ENCODE assay signal across 11 mouse cellular contexts in genomic region chr2:165732552-165733238, GRCm38 (mm10).
DNase-seq lines count a peak whose midpoint lies in the region; ATAC-seq lines count a peak whose summit lies in the region.
"Had no signal": no experiment of that assay in that cellular context is flagged by ENCODE, and none has a peak within 500 bp of the region (broad histone marks: within the 10 kb centered on the region; RNA-seq: fewer than 3 reads in every experiment).

No protein-coding gene starts in this region.

- H3K27ac ChIP-seq in forebrain, embryonic 10.5 days, result peak overlapping the region; percentile 26
- no peak overlapping the region for H3K27ac ChIP-seq in forebrain, embryonic 15.5 days (replicated peaks)
- peak overlapping the region; percentile 16; the same call in 1 of the 2 replicates for H3K27ac ChIP-seq in hindbrain, embryonic 10.5 days
- no peak overlapping the region for H3K27ac ChIP-seq in hindbrain, embryonic 11.5 days (ENCODE audit: low read depth, low read length)
- H3K27ac ChIP-seq: liver, embryonic 12.5 days had no signal

- H3K9ac ChIP-seq in forebrain, embryonic 15.5 days (replicated peaks), result no peak overlapping the region
- H3K9ac ChIP-seq in hindbrain, embryonic 11.5 days (ENCODE audit: low read depth, low read length), result no peak overlapping the region
- H3K9ac ChIP-seq: liver, embryonic 12.5 days had no signal

- no peaks in the 10 kb centered on the region for H3K27me3 ChIP-seq in forebrain, embryonic 10.5 days (ENCODE audit: poor library complexity, severe bottlenecking)
- H3K27me3 ChIP-seq in forebrain, embryonic 15.5 days, result no peaks in the 10 kb centered on the region
- H3K27me3 ChIP-seq in hindbrain, embryonic 10.5 days (ENCODE audit: insufficient read depth, poor library complexity, severe bottlenecking), result no peaks in the 10 kb centered on the region
- H3K27me3 ChIP-seq in hindbrain, embryonic 11.5 days (ENCODE audit: control insufficient read depth, insufficient read depth, low read length), result no peaks in the 10 kb centered on the region

- ATAC-seq in forebrain, embryonic 15.5 days (replicated peaks), result no peak
- no peak for ATAC-seq in hindbrain, embryonic 11.5 days (ENCODE audit: low FRiP score)
- ATAC-seq: liver, embryonic 12.5 days had no signal

- H3K36me3 ChIP-seq in forebrain, embryonic 10.5 days (replicated peaks), result peaks cover 9% of the 10 kb centered on the region; the same call in 1 of the 2 replicates
- no peaks in the 10 kb centered on the region for H3K36me3 ChIP-seq in forebrain, embryonic 15.5 days
- peaks cover 23% of the 10 kb centered on the region for H3K36me3 ChIP-seq in hindbrain, embryonic 10.5 days
- no peaks in the 10 kb centered on the region for H3K36me3 ChIP-seq in hindbrain, embryonic 11.5 days (ENCODE audit: control insufficient read depth, insufficient read depth, low read length)
- H3K36me3 ChIP-seq: liver, embryonic 12.5 days had no signal

- DNase-seq in forebrain, embryonic 10.5 days (ENCODE audit: extremely low spot score, low spot score), result no peak
- no peak for DNase-seq in hindbrain, embryonic 10.5 days (ENCODE audit: low spot score)
- DNase-seq in hindbrain, embryonic 11.5 days (ENCODE audit: low spot score), result no peak
- peak; percentile 26 for DNase-seq in retina, postnatal 1 day
- DNase-seq in retina, embryonic 14.5 days (ENCODE audit: low spot score), result no peak
- no peak for DNase-seq in embryo, embryonic 10 days (ENCODE audit: low spot score)
- DNase-seq in testis, postnatal 10 days (ENCODE audit: low spot score), result no peak
- DNase-seq: cerebellum, adult 8-10 months; thymus, postnatal 14 days had no signal

- no peak overlapping the region for H3K4me3 ChIP-seq in forebrain, embryonic 10.5 days
- H3K4me3 ChIP-seq in forebrain, embryonic 15.5 days, result no peak overlapping the region
- H3K4me3 ChIP-seq in hindbrain, embryonic 10.5 days, result no peak overlapping the region
- H3K4me3 ChIP-seq in hindbrain, embryonic 11.5 days (ENCODE audit: low read depth, low read length), result no peak overlapping the region
- H3K4me3 ChIP-seq: liver, embryonic 12.5 days had no signal

- H3K4me1 ChIP-seq in forebrain, embryonic 10.5 days, result peaks cover 7% of the 10 kb centered on the region
- H3K4me1 ChIP-seq in forebrain, embryonic 15.5 days, result peaks cover 8% of the 10 kb centered on the region
- no peaks in the 10 kb centered on the region for H3K4me1 ChIP-seq in hindbrain, embryonic 10.5 days (replicated peaks)
- no peaks in the 10 kb centered on the region for H3K4me1 ChIP-seq in hindbrain, embryonic 11.5 days (replicated peaks; ENCODE audit: control insufficient read depth, insufficient read depth, low read length)
- H3K4me1 ChIP-seq: liver, embryonic 12.5 days had no signal

- H3K9me3 ChIP-seq in forebrain, embryonic 10.5 days, result peaks cover 6% of the 10 kb centered on the region; the same call in 1 of the 2 replicates
- no peaks in the 10 kb centered on the region for H3K9me3 ChIP-seq in forebrain, embryonic 15.5 days
- H3K9me3 ChIP-seq in hindbrain, embryonic 10.5 days, result no peaks in the 10 kb centered on the region
- no peaks in the 10 kb centered on the region for H3K9me3 ChIP-seq in hindbrain, embryonic 11.5 days (ENCODE audit: control insufficient read depth, low read length)
- H3K9me3 ChIP-seq: liver, embryonic 12.5 days had no signal

- WGBS in forebrain, embryonic 10.5 days, result 90% methylated on average over 18 of the region's 18 CpGs
- 61% methylated on average over 18 of the region's 18 CpGs for WGBS in forebrain, embryonic 15.5 days
- 87% methylated on average over 18 of the region's 18 CpGs for WGBS in hindbrain, embryonic 10.5 days
- WGBS in hindbrain, embryonic 11.5 days, result 82% methylated on average over 18 of the region's 18 CpGs

- H3K4me2 ChIP-seq in forebrain, embryonic 15.5 days (replicated peaks), result no peak overlapping the region
- H3K4me2 ChIP-seq in hindbrain, embryonic 11.5 days (replicated peaks; ENCODE audit: low read depth, low read length), result no peak overlapping the region
- H3K4me2 ChIP-seq: liver, embryonic 12.5 days had no signal

Comparison
In these comparisons a context has a peak if more than half of its experiments do, and no peak if none do; other contexts are left out.
1. H3K27ac ChIP-seq: peak in forebrain, embryonic 10.5 days (single experiment) and hindbrain, embryonic 10.5 days (single experiment); none in forebrain, embryonic 15.5 days (single experiment) and hindbrain, embryonic 11.5 days (single experiment).